Mouse (Mus musculus) hindbrain, embryonic 15.5 days (tissue): ENCODE measurements around the gene Kif5c. TPM values are rescaled to one million over a fixed set of nuclear protein-coding genes. Genes with fewer than 3 reads are reported as not detected.

Experiments
- ATAC-seq: fragments of 200-750 bp; cut with Nextera tagmentation; 2 replicates; pipeline ENCODE4 v1.8.0; 2017; ENCODE audit warnings: low read depth, moderate number of reproducible peaks, moderate TSS enrichment; ENCODE audit not compliant: low FRiP score
- H3K27ac ChIP-seq: fragments of 300-500 bp; sonication (generic); replicated peaks from 2 replicates; pipeline ENCODE4 v1.5.1; 2015; ENCODE audit warnings: mild to moderate bottlenecking, inconsistent platforms
- H3K27me3 ChIP-seq: fragments of 300-500 bp; sonication (generic); 2 replicates; pipeline ENCODE4 v1.6.1; 2015; ENCODE audit warnings: control low read depth, inconsistent platforms
- H3K36me3 ChIP-seq: fragments of 300-500 bp; sonication (generic); 2 replicates; pipeline ENCODE4 v1.6.1; 2015; ENCODE audit warnings: control low read depth, inconsistent platforms
- H3K4me1 ChIP-seq: fragments of 300-500 bp; sonication (generic); replicated peaks from 2 replicates; pipeline ENCODE4 v1.6.1; 2015; ENCODE audit warnings: control low read depth, inconsistent platforms
- H3K4me2 ChIP-seq: fragments of 300-500 bp; sonication (generic); 2 replicates; pipeline ENCODE4 v1.6.1; 2015; ENCODE audit warnings: moderate library complexity, mild to moderate bottlenecking, inconsistent platforms
- H3K4me3 ChIP-seq: fragments of 300-500 bp; sonication (generic); 2 replicates; pipeline ENCODE4 v1.5.1; 2015; ENCODE audit warnings: mild to moderate bottlenecking, inconsistent platforms
- H3K9ac ChIP-seq: fragments of 300-500 bp; sonication (generic); 2 replicates; pipeline ENCODE4 v1.6.1; 2015; ENCODE audit warnings: inconsistent platforms
- H3K9me3 ChIP-seq: fragments of 300-500 bp; sonication (generic); 2 replicates; pipeline ENCODE4 v1.6.1; 2016; ENCODE audit warnings: control low read depth, inconsistent platforms
- WGBS: fragments of 180-500 bp; shearing (Covaris S2); methylation state at CpG from one replicate; pipeline ENCODE4 v1.1.7; 2015; 5-methylcytosine and 5-hydroxymethylcytosine counted together
- polyA plus RNA-seq: library from polyadenylated mRNA; unstranded; fragments of >200 nt; fragmentation: Nextera tagmentation; extraction: Ambion mirVana; gene quantifications from 2 replicates; pipeline ENCODE4 v1.2.1, GENCODE M21; 2015

Gene Kif5c
- polyA plus RNA-seq, 1 experiment from 2014 or later: 188 TPM

DNA sequence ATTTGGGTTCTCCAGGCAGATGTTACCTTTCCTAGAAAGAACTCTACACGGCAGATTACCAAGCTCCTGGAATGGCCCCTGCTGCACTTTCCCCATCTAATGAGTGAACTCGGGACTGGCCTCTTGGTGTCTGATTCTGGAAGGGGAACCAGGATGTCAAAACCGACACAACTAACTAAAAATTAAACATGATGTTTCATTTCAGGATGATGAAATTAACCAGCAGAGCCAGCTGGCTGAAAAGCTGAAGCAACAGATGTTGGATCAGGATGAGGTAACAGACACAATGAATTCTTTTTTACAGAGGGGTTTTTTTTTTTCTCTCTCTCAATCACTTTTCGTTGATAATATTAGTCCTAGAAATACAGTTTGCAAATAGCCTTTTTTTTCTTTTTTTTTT is 108.6 kb downstream of the Kif5c start:
- Histone ChIP-seq H3K9me3 (no peaks in the 10 kb centered on the region), H3K4me2 (no peak overlapping the region), H3K36me3 (peaks cover 53% of the 10 kb centered on the region), H3K9ac (no peak overlapping the region), H3K27me3 (no peaks in the 10 kb centered on the region), H3K4me3 (no peak overlapping the region), H3K4me1 (peaks cover 20% of the 10 kb centered on the region), H3K27ac (0 out of 2 replicates have a peak overlapping the region, but pooled peaks have one; percentile 46)
- 83% methylated on average over 4 of the region's 4 CpGs for WGBS
- ATAC-seq: no peak

DNA sequence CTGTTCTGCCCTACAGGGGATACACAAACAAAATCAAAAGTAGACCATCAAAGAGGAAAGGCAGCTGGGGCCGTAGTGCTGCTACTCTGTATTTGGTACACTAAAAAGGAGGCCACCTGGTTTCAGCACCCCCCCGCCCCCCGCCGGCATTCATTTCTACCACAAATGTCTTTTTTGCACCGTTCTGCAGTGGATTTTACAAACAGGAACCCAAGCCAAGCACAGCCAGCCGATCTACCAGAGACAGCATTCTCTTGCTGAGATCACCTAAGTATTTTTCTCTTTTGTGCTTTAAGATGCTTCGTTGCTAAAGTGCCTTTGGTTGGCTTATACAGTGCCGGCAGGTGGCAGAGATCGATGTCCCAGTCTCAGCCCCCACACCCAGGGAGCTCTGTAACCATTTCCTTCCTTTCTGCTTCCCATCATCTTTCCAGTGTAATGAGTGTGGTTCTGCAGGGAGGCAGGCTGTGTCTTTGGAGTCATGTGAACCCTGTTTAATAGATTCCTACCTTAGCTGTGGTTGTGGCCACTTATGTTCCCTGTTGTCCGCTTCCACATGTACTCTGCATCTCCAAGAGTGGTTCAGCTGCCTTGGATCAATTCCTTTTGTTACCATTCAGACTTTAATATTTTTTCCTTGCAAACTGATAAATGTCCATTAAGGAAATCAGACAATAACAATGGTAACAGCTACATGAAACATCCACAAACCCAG is 110.0 kb downstream of the Kif5c start:
- H3K4me3 ChIP-seq: no peak overlapping the region
- ATAC-seq: no peak
- peaks cover 47% of the 10 kb centered on the region for H3K36me3 ChIP-seq
- H3K27me3 ChIP-seq: no peaks in the 10 kb centered on the region
- 89% methylated on average over 10 of the region's 10 CpGs for WGBS
- H3K9ac ChIP-seq: no peak overlapping the region
- no peak overlapping the region for H3K4me2 ChIP-seq
- H3K9me3 ChIP-seq: no peaks in the 10 kb centered on the region
- peaks cover 12% of the 10 kb centered on the region for H3K4me1 ChIP-seq
- no peak overlapping the region for H3K27ac ChIP-seq

DNA sequence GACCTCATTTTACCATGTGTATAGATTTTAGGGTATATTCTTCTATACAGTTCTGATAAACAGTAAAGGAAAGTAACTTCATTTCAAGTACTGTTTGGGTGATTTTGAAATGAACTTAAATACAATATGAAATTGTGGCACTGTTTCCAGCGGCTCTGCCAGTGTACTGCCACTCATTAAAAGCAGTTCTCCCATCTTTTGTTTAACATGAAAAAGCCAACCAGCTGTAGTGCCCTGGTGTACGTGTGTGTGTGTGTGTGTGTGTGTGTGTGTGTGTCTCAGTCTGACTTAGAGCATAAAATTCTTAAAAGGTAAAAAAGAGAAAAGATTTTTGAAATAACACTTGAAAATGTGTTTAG is 110.5 kb downstream of the Kif5c start:
- H3K4me1 ChIP-seq: peaks cover 12% of the 10 kb centered on the region
- no peak overlapping the region for H3K4me3 ChIP-seq
- H3K9ac ChIP-seq: no peak overlapping the region
- no peak for ATAC-seq
- no peak overlapping the region for H3K27ac ChIP-seq
- no peaks in the 10 kb centered on the region for H3K9me3 ChIP-seq
- WGBS: 86% methylated on average over 2 of the region's 2 CpGs
- no peak overlapping the region for H3K4me2 ChIP-seq
- peaks cover 42% of the 10 kb centered on the region for H3K36me3 ChIP-seq
- no peaks in the 10 kb centered on the region for H3K27me3 ChIP-seq

DNA sequence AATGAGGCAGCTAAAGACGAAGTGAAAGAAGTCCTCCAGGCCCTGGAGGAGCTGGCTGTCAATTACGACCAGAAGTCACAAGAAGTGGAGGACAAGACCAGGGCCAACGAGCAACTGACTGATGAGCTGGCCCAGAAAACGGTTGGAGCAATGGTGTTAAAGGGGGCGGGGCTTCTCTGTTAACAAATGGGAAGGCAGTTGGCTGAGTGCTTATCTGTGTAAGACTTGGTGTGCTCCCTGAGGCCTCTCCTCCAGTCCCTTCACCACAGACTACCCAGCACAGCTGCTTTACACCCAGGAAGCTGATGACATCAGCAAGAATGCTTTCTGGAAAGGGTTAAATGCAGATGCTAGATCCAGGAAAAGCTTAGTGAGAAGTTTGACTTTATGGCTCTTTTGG is 111.1 kb downstream of the Kif5c start:
- Histone ChIP-seq H3K4me1 (peaks cover 12% of the 10 kb centered on the region), H3K36me3 (peaks cover 39% of the 10 kb centered on the region), H3K27ac (no peak overlapping the region), H3K4me3 (no peak overlapping the region), H3K9me3 (no peaks in the 10 kb centered on the region), H3K9ac (no peak overlapping the region), H3K27me3 (no peaks in the 10 kb centered on the region), H3K4me2 (no peak overlapping the region)
- ATAC-seq: no peak
- whole genome bisulfite sequencing: 59% methylated on average over 5 of the region's 5 CpGs

DNA sequence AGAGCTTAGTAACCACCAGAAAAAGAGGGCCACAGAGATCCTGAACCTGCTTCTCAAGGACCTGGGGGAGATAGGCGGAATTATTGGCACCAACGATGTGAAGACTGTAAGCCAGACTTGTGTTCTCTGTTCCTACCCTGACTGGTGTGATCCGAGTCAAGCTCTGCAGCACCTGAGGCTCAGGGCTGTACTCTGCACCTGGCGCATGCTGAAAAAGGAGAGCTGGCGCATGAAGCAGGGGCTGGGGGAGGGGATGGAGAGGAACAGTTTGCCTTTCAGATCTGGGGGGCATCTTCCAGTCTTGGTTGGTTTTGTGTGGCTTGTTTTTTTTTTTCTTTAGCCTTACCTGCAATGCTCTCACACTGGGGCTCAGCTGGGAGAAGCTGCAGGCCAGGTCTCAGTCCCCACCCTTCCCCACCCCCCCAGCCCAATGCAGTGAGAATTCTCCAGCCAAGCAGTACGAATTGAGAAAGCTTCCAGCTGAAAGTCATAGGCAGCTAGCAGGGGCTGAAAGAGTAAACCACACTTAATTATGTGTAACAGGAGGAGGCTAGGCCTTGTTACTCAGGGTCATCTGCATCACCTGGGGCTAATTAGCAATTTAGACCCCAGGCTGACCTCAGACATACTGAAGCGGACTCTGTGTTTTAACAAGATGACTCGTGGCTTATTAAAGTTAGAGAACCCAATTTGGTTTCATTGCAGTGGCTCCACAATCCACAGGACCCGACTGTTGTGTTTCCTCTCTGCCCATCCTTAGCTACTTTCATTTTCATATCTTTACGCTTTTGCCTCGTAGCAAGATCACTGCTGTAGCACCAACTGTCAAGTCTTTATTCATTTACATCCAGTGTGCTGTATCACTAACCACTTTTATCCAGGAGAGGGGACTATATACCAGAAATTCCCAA is 113.9 kb downstream of the Kif5c start:
- no peak overlapping the region for H3K4me2 ChIP-seq
- 0 out of 2 replicates have a peak overlapping the region, but pooled peaks have one; percentile 26 for H3K27ac ChIP-seq
- WGBS: 74% methylated on average over 11 of the region's 11 CpGs
- H3K9ac ChIP-seq: no peak overlapping the region
- no peaks in the 10 kb centered on the region for H3K4me1 ChIP-seq
- ATAC-seq: no peak
- H3K27me3 ChIP-seq: no peaks in the 10 kb centered on the region
- H3K9me3 ChIP-seq: no peaks in the 10 kb centered on the region
- H3K4me3 ChIP-seq: no peak overlapping the region
- peaks cover 47% of the 10 kb centered on the region for H3K36me3 ChIP-seq

DNA sequence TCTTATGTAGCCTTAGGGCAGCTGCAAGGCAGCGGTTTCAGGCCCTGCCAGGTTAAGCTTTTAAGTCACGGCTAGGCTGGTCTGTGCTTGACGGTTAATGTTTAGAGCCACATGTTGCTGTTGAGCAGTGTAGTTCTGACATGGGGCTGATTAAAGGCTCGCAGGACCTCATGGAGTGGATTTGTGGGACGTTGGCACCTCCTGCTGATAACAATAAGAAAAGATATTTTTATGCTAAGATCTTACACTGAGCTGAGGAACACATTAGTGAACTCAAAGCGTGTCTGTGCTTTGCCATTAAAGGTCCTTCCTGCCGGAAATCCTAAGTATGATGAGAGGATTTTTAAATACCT is 114.5 kb downstream of the Kif5c start:
- H3K36me3 ChIP-seq: peaks cover 47% of the 10 kb centered on the region
- H3K4me1 ChIP-seq: no peaks in the 10 kb centered on the region
- H3K4me2 ChIP-seq: no peak overlapping the region
- H3K9ac ChIP-seq: no peak overlapping the region
- no peak overlapping the region for H3K27ac ChIP-seq
- ATAC-seq: no peak
- H3K4me3 ChIP-seq: no peak overlapping the region
- H3K9me3 ChIP-seq: no peaks in the 10 kb centered on the region
- WGBS: 69% methylated on average over 7 of the region's 7 CpGs
- H3K27me3 ChIP-seq: no peaks in the 10 kb centered on the region

DNA sequence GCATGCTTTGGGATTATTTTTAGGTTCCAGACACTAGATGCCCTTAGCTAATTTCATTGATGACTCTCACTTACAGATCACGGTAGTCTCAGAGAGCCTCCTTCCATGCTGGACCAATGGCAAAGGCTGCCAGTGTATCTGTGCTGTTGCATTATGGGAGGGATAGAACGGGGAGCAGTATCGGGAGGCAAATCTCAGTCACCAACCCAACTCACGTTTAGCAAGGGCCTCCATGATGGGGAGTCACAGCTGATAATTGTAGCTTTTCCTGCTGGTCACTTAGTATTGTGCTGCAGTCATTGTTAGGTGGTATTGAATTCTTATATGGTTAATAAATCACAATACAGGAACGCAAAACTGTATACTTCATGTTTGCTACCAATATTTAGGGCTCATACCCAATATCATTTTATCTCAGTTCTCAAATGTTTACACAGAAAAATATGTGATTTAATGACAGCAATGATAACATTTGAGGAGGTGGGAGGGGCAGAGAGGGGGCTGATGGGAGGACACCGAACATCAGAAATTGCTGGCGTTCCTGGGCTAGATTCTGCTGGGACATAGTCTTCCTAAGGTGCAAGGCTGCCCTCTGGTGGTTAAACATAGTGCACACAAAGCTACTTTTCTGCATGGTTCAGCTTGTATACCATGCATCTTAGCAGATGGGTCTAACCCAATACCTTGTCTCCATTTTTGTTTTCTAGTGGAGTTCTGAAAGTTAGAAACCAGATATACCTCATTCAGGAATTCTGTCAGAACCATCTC is 115.1 kb downstream of the Kif5c start:
- H3K4me1 ChIP-seq: no peaks in the 10 kb centered on the region
- H3K27ac ChIP-seq: no peak overlapping the region
- WGBS: 51% methylated on average over 7 of the region's 7 CpGs
- no peaks in the 10 kb centered on the region for H3K9me3 ChIP-seq
- peaks cover 50% of the 10 kb centered on the region for H3K36me3 ChIP-seq
- no peak overlapping the region for H3K9ac ChIP-seq
- H3K4me3 ChIP-seq: no peak overlapping the region
- peak; percentile 63; the same call in 1 of the 2 replicates for ATAC-seq
- no peak overlapping the region for H3K4me2 ChIP-seq
- no peaks in the 10 kb centered on the region for H3K27me3 ChIP-seq

DNA sequence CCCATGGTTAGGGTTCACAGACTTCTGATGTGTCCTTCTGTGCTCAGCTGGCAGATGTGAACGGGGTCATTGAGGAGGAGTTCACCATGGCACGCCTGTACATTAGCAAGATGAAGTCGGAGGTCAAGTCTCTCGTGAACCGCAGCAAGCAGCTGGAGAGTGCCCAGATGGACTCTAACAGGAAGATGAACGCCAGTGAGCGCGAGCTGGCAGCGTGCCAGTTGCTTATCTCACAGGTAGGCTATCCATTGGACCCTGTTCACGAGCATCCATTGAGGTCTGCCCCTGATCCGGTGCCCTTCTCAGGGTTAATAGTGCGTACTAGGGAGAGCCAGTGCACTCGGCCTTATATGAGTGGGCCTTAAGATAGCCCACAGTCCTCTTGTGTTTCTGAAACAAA is 116.3 kb downstream of the Kif5c start:
- H3K36me3 ChIP-seq: peaks cover 48% of the 10 kb centered on the region
- H3K9me3 ChIP-seq: no peaks in the 10 kb centered on the region
- no peak overlapping the region for H3K27ac ChIP-seq
- no peak for ATAC-seq
- H3K27me3 ChIP-seq: no peaks in the 10 kb centered on the region
- 0 out of 2 replicates have a peak, but pooled peaks cover under 1% of the 10 kb centered on the region for H3K4me1 ChIP-seq
- no peak overlapping the region for H3K9ac ChIP-seq
- H3K4me3 ChIP-seq: no peak overlapping the region
- no peak overlapping the region for H3K4me2 ChIP-seq
- 87% methylated on average over 13 of the region's 13 CpGs for WGBS

DNA sequence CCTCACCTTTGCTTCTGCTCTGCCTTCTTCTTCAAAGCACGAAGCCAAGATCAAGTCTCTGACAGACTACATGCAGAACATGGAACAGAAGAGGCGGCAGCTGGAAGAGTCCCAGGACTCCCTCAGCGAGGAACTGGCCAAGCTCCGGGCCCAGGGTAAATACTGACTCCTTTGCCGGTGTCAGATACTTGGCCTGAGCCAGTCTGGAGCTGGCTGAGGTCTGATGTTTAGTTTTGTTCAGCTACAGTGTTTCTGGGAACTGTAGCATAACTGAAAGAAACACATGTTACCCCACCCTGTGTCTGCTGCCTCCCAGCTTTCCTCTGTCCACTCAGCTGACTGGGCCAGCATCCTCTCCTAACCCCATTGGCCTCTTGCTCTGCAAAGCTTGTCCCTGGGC is 119.9 kb downstream of the Kif5c start:
- peaks cover 21% of the 10 kb centered on the region for H3K36me3 ChIP-seq
- peaks cover 36% of the 10 kb centered on the region for H3K4me1 ChIP-seq
- no peaks in the 10 kb centered on the region for H3K27me3 ChIP-seq
- H3K27ac ChIP-seq: 0 out of 2 replicates have a peak overlapping the region, but pooled peaks have one; percentile 16
- no peak overlapping the region for H3K4me2 ChIP-seq
- 69% methylated on average over 5 of the region's 5 CpGs for WGBS
- no peak for ATAC-seq
- no peak overlapping the region for H3K4me3 ChIP-seq
- H3K9me3 ChIP-seq: no peaks in the 10 kb centered on the region
- no peak overlapping the region for H3K9ac ChIP-seq

DNA sequence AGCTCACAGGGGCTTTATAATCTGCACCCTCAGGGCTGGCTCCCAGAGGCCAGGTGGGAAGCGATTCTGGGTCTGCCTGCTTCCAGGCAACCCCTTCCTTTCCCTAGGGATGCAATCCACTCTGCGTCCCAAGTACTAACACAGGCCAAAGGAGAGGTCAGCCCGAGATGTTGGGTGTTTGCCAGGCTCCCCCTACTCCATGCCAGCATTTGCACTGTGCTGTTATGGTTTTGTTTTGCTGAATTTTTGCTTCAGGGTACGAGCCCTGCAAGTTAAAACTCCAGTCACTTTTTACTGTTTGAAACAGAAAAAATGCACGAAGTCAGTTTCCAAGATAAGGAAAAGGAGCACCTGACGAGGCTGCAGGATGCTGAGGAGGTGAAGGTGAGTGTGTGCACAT is 121.9 kb downstream of the Kif5c start:
- Histone ChIP-seq H3K4me1 (peaks cover 48% of the 10 kb centered on the region), H3K36me3 (peaks cover 17% of the 10 kb centered on the region), H3K27me3 (no peaks in the 10 kb centered on the region), H3K9ac (no peak overlapping the region), H3K4me3 (no peak overlapping the region), H3K9me3 (no peaks in the 10 kb centered on the region), H3K4me2 (no peak overlapping the region), H3K27ac (peak overlapping the region; percentile 64)
- ATAC-seq: no peak
- WGBS: 59% methylated on average over 6 of the region's 6 CpGs

DNA sequence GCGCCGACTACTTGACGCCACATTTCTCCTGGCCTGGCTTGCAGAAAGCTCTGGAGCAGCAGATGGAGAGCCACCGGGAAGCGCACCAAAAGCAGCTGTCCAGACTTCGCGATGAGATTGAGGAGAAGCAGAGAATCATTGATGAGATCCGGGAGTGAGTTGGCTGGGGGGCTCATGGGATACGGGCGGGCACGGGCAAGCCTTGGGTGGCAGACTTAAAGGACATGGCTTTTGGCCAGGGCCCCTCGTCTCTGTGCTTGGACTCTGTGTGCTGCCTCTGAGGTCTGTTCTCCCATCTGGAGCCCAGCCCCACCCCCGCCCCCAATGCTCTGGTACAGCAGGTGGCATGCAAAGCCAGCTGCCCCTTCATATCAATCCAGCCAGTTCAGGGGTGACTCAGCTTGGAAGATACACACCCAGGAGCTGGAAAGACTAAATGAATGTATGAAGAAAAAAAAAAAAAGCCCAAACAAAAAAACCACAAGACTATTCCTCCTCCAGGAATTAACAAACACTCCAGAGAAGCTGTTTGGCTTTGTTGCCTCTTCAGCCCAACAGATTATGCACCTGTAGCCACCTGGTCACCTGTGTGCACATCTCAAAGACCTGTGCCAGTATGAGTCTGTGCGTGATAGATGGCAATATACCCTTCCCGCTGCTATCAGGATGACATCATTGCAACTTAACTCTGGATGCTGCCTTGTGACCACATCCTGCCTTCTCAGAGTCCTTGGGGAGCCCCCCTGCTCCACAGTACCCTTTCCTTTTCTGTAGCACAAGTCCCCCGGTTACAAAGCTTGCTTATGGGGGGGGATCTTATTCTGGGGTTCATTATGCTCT is 123.0 kb downstream of the Kif5c start:
- H3K4me1 ChIP-seq: peaks cover 48% of the 10 kb centered on the region
- peaks cover 16% of the 10 kb centered on the region for H3K36me3 ChIP-seq
- no peaks in the 10 kb centered on the region for H3K9me3 ChIP-seq
- H3K9ac ChIP-seq: no peak overlapping the region
- ATAC-seq: peak; percentile 63; the same call in 1 of the 2 replicates
- no peak overlapping the region for H3K4me3 ChIP-seq
- no peak overlapping the region for H3K4me2 ChIP-seq
- 47% methylated on average over 16 of the region's 16 CpGs for WGBS
- no peaks in the 10 kb centered on the region for H3K27me3 ChIP-seq
- peak overlapping the region; percentile 64 for H3K27ac ChIP-seq
